Mouse (Mus musculus) heart, postnatal 0 days (tissue): ENCODE measurements around the gene Ube2c. TPM values are rescaled to one million over a fixed set of nuclear protein-coding genes. Genes with fewer than 3 reads are reported as not detected.

Experiments
- ATAC-seq: fragments of 200-750 bp; cut with Nextera tagmentation; 2 replicates; pipeline ENCODE4 v1.8.0; 2017; ENCODE audit warnings: low read depth, moderate number of reproducible peaks, moderate library complexity; ENCODE audit not compliant: insufficient read depth
- DNase-seq: peaks from one replicate; pipeline ENCODE4 v3.0.0-alpha.2; 2016; ENCODE audit warnings: low spot score
- H3K27ac ChIP-seq: fragments of 300-500 bp; sonication (generic); 2 replicates; pipeline ENCODE4 v1.5.1; 2014; ENCODE audit warnings: low read depth, mild to moderate bottlenecking
- H3K27me3 ChIP-seq: fragments of 300-500 bp; sonication (generic); 2 replicates; pipeline ENCODE4 v1.6.1; 2014; ENCODE audit warnings: low read length, mixed read lengths; ENCODE audit not compliant: control insufficient read depth, insufficient read depth
- H3K36me3 ChIP-seq: fragments of 300-500 bp; sonication (generic); replicated peaks from 2 replicates; pipeline ENCODE4 v1.6.1; 2014; ENCODE audit warnings: low read length, mixed read lengths; ENCODE audit not compliant: control insufficient read depth, insufficient read depth
- H3K4me1 ChIP-seq: fragments of 300-500 bp; sonication (generic); 2 replicates; pipeline ENCODE4 v1.6.1; 2014; ENCODE audit warnings: antibody characterized with exemption; ENCODE audit not compliant: control insufficient read depth, insufficient read depth
- H3K4me2 ChIP-seq: fragments of 300-500 bp; sonication (generic); 2 replicates; pipeline ENCODE4 v1.6.1; 2014; ENCODE audit warnings: low read depth, mild to moderate bottlenecking, low read length, moderate library complexity
- H3K4me3 ChIP-seq: fragments of 300-500 bp; sonication (generic); 2 replicates; pipeline ENCODE4 v1.5.1; 2014; ENCODE audit warnings: low read depth, low read length
- H3K9ac ChIP-seq: fragments of 300-500 bp; sonication (generic); replicated peaks from 2 replicates; pipeline ENCODE4 v1.6.1; 2014; ENCODE audit warnings: low read depth, low read length, mixed read lengths
- H3K9me3 ChIP-seq: fragments of 300-500 bp; sonication (generic); replicated peaks from 2 replicates; pipeline ENCODE4 v1.6.1; 2016; ENCODE audit warnings: low read length; ENCODE audit not compliant: control insufficient read depth
- CTCF ChIP-seq: IDR thresholded peaks from 2 replicates; pipeline ENCODE4 v1.5.1; 2016; ENCODE audit warnings: antibody characterized with exemption, control low read depth, low read depth
- EP300 ChIP-seq: IDR thresholded peaks from 2 replicates; pipeline ENCODE4 v1.6.1; 2016; ENCODE audit warnings: antibody characterized with exemption, low read depth
- WGBS: fragments of 180-500 bp; shearing (Covaris S2); extraction: QIAGEN DNeasy Blood & Tissue Kit; methylation state at CpG from one replicate; pipeline ENCODE4 v1.1.7; 2014; 5-methylcytosine and 5-hydroxymethylcytosine counted together
- polyA plus RNA-seq: library from polyadenylated mRNA; unstranded; fragments of >200 nt; fragmentation: Nextera tagmentation; extraction: Ambion mirVana; gene quantifications from 2 replicates; pipeline ENCODE4 v1.2.1, GENCODE M21; 2015
- total RNA-seq: library from RNA; depleted of rRNA; stranded (reverse); fragments of >200 nt; gene quantifications from 2 replicates; pipeline ENCODE4 v1.2.3, GENCODE M21; 2014; ENCODE audit warnings: low replicate concordance

Ube2c gene
- total and polyA plus RNA-seq, 2 experiments from 2014 or later = 117 to 175 TPM

DNA sequence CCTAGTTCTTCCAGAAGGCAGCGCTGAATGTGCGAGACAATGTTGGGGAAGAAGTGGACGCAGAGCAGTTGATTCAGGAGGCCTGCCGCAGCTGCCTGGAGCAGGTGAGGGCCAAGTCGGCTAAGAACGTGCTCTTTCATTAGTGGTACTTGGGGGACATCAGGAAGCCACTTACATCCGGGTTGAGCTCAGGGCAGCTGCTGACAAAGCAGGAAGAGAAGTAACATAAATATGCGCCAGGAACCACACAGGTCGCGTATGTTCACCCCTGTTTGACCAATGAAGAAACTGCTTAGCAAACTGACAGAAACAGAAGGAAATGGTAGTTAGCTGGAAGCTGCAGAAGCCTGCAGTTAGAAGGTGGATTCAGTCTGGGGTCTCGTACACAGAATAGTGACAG is 15.6 kb upstream of the Ube2c start:
- peak overlapping the region; percentile 90 for H3K27ac ChIP-seq
- 65% methylated on average over 11 of the region's 11 CpGs for WGBS
- peaks cover 10% of the 10 kb centered on the region; the same call in 1 of the 2 replicates for H3K4me1 ChIP-seq
- no peak overlapping the region for H3K4me2 ChIP-seq
- H3K4me3 ChIP-seq = no peak overlapping the region
- DNase-seq (no peak), ATAC-seq (no peak)
- H3K36me3 ChIP-seq = peaks cover 92% of the 10 kb centered on the region
- TF ChIP-seq EP300 (no peak), CTCF (no peak)
- no peak overlapping the region; the same call in 1 of the 2 replicates for H3K9ac ChIP-seq
- H3K9me3 ChIP-seq = no peaks in the 10 kb centered on the region
- H3K27me3 ChIP-seq = no peaks in the 10 kb centered on the region

DNA sequence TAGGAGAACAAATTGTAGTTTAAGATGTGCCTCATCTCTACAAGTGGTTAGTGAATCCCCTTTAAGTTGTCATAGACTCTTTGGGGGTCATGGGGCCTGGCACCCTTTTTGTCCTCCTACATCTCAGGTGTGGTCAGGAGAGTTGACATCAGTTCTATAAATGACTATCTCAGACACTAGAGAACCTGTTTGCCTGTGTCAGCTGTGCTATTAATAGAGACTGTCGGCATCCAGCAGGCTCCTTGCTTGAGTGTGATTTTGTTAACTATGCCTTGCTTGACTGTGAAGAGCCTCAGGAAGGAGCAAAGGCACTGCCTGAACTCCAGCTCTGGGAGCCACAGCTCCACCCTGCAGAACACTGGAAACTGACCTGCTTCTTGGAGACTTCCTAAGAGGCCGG is 14.9 kb upstream of the Ube2c start:
- Histone ChIP-seq H3K9me3 (no peaks in the 10 kb centered on the region), H3K4me2 (no peak overlapping the region), H3K27me3 (no peaks in the 10 kb centered on the region), H3K9ac (peak overlapping the region; percentile 15; the same call in 1 of the 2 replicates), H3K4me1 (peaks cover 10% of the 10 kb centered on the region; the same call in 1 of the 2 replicates), H3K4me3 (no peak overlapping the region), H3K27ac (peak overlapping the region; percentile 90), H3K36me3 (peaks cover 93% of the 10 kb centered on the region)
- ATAC-seq (peak; percentile 93), DNase-seq (peak; percentile 91)
- 35% methylated on average over 2 of the region's 2 CpGs for WGBS
- TF ChIP-seq CTCF = no peak
- TF ChIP-seq EP300 = no peak

- H3K9me3 ChIP-seq = no peaks in the 10 kb centered on the region
- H3K4me1 ChIP-seq = peaks cover 14% of the 10 kb centered on the region; the same call in 1 of the 2 replicates
- TF ChIP-seq EP300 = no peak
- no peak for TF ChIP-seq CTCF
- 93% methylated on average over 11 of the region's 11 CpGs for WGBS
- peaks cover 94% of the 10 kb centered on the region for H3K36me3 ChIP-seq
- no peak overlapping the region for H3K27ac ChIP-seq
- no peak overlapping the region for H3K4me3 ChIP-seq
- no peaks in the 10 kb centered on the region for H3K27me3 ChIP-seq
- H3K4me2 ChIP-seq = no peak overlapping the region
- DNase-seq = no peak
- no peak for ATAC-seq
- H3K9ac ChIP-seq = no peak overlapping the region
Measured at GRCm38 (mm10) chr2:164757841-164758240, 11.9 kb upstream of the Ube2c start.

DNA sequence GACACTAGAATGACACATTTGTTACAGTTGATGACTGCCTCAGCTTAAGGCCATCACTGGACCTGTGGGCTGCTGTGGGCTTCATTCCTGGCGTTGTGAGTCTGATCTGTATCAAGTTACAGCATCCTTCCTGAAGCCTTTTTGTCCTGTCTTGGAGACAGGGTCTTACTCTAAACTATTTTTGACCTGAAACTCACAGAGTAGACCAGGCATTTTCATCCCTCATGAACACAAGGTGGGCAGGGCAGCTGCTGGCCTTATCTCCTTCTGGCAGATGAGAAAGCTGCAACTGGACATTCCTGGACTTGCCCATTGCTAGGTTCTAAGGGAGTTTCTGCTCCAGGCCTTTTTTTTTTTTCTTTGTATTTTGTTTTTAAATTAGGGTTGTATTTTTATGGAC is 11.0 kb upstream of the Ube2c start:
- peaks cover 12% of the 10 kb centered on the region; the same call in 1 of the 2 replicates for H3K4me1 ChIP-seq
- no peak overlapping the region for H3K4me2 ChIP-seq
- no peak for DNase-seq
- H3K4me3 ChIP-seq = no peak overlapping the region
- no peaks in the 10 kb centered on the region for H3K9me3 ChIP-seq
- no peak overlapping the region for H3K9ac ChIP-seq
- 52% methylated on average over 1 of the region's 1 CpGs for whole genome bisulfite sequencing
- H3K27ac ChIP-seq = no peak overlapping the region
- peaks cover 95% of the 10 kb centered on the region for H3K36me3 ChIP-seq
- ATAC-seq = no peak
- TF ChIP-seq CTCF = no peak
- no peak for TF ChIP-seq EP300
- H3K27me3 ChIP-seq = no peaks in the 10 kb centered on the region

DNA sequence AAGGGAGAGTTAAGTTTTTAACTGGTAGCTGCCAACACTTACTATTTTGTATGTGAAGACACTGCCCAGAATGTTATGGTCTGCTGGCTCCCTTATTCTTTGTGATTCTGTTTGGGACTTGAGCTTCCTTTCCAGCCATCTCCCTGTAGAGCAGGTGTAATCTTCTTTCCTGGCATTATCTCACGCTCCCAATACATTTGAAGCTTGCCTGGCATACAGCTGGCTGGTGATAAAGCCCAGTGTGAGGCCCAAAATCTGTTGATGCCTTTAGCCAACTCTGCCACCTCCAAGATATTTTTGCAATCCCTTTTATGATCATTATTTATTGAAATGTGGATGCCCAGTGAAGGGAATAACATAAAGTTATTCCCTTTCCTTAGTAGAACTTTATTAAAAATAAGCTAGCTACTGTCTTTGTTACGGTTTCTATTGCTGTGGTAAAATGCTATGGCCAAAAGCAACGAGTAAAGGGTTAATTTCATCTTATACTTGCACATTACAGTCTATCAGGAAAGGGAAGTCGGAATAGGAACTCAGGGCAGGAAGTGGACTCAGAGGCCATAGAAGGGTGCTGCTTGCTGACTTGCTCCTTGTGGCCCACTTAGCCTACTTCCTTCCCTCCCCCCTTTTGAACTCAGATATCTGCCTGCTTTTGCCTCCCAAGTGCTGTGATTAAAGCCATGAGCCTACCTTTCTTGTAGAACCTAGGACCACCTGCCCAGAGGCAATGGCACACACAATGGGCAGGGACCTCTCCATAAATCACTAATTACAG is 9.5 kb upstream of the Ube2c start:
- H3K27ac ChIP-seq = peak overlapping the region; percentile 11; the same call in 1 of the 2 replicates
- H3K9ac ChIP-seq = no peak overlapping the region
- H3K9me3 ChIP-seq = no peaks in the 10 kb centered on the region
- peaks cover 89% of the 10 kb centered on the region for H3K36me3 ChIP-seq
- 0 out of 2 replicates have a peak, but pooled peaks cover 4% of the 10 kb centered on the region for H3K4me1 ChIP-seq
- H3K4me3 ChIP-seq = no peak overlapping the region
- TF ChIP-seq EP300 = no peak
- no peak; the same call in 1 of the 2 replicates for TF ChIP-seq CTCF
- H3K27me3 ChIP-seq = no peaks in the 10 kb centered on the region
- H3K4me2 ChIP-seq = no peak overlapping the region
- ATAC-seq (no peak), DNase-seq (no peak)
- WGBS = 72% methylated on average over 4 of the region's 4 CpGs
